Mouse (Mus musculus) C2C12 (cell line): Measurements from ENCODE around the gene Efcab6.

Source experiments
- CTCF ChIP-seq: IDR thresholded peaks from one replicate; pipeline ENCODE4 v1.5.1; 2011; ENCODE audit not compliant: control insufficient read depth, insufficient read depth, insufficient read length
- MAX ChIP-seq: IDR thresholded peaks from one replicate; pipeline ENCODE4 v1.6.1; 2011; ENCODE audit warnings: mild to moderate bottlenecking, control low read depth
- MYOG ChIP-seq: IDR thresholded peaks from one replicate; pipeline ENCODE4 v1.6.1; 2011; ENCODE audit not compliant: control insufficient read depth, insufficient read length; ENCODE audit errors: extremely low read depth

DNA sequence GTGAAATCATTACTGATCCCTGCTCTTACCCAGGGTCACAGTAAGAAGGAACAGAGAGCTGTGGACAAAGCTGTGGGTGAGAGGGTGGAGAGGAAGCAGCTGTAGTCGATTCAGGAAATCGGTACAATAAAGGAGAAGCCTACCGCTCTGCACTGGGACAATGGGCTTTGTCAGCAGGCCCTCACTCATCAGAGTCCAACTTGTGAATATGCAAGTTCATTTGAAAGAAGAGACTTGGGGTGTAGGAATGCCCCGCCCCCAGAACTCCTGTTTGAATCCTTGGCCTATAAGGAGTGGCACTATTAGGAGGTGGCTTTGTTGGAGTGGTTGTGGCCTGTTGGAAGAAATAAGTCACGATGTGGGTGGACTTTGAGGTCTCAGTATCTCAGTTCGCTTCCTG, 86.3 kb downstream of the Efcab6 start:
- TF ChIP-seq CTCF (no peak), MYOG (no peak), MAX (no peak)
